Mouse (Mus musculus): ENCODE measurements around the gene Mogs.

- TF ChIP-seq CTCF (IDR thresholded peaks at IDR 0.05; ENCODE audit: extremely low read depth, insufficient read depth, insufficient read length, insufficient replicate concordance) (no peak), POLR2A (IDR thresholded peaks at IDR 0.05; ENCODE audit: low read depth, low read length) (no peak)
Observed at GRCm38 (mm10) chr6:83068706-83069487, 46.4 kb upstream of the Mogs start.
